Mouse (Mus musculus) left cerebral cortex, postnatal 14 days (tissue): ENCODE data around the gene Cer1. TPM values are rescaled to one million over a fixed set of nuclear protein-coding genes. Genes with fewer than 3 reads are reported as not detected.
A peak's percentile ranks its signal among the peaks of the same experiment; 100 is the strongest.

Experiments used
- DNase-seq, 2 experiments: peaks; one replicate each; pipeline ENCODE4 v3.0.0; 2021 to 2022; ENCODE audit warnings: low spot score in 2 of 2, mixed read lengths in 1 of 2
- intact Hi-C: fragments of 180-260 bp; cut with DNase I; formaldehyde crosslinking; loops from one replicate; pipeline ENCODE4 v1.15.1; 2025
- long read RNA-seq, 2 experiments: library from polyadenylated mRNA; stranded (forward); transcript quantifications; one replicate each; pipeline ENCODE4 v2.0.0; 2021
- total RNA-seq, 2 experiments: library from RNA; stranded (reverse); gene quantifications; 2 replicates each; pipeline ENCODE4 v1.2.3; 2021

Cer1 gene
- total RNA-seq: under 1 TPM; 0.40 to 0.51 TPM
- long read RNA-seq, experiment 1: 0 reads
- long read RNA-seq, experiment 2: 0 reads

DNA sequence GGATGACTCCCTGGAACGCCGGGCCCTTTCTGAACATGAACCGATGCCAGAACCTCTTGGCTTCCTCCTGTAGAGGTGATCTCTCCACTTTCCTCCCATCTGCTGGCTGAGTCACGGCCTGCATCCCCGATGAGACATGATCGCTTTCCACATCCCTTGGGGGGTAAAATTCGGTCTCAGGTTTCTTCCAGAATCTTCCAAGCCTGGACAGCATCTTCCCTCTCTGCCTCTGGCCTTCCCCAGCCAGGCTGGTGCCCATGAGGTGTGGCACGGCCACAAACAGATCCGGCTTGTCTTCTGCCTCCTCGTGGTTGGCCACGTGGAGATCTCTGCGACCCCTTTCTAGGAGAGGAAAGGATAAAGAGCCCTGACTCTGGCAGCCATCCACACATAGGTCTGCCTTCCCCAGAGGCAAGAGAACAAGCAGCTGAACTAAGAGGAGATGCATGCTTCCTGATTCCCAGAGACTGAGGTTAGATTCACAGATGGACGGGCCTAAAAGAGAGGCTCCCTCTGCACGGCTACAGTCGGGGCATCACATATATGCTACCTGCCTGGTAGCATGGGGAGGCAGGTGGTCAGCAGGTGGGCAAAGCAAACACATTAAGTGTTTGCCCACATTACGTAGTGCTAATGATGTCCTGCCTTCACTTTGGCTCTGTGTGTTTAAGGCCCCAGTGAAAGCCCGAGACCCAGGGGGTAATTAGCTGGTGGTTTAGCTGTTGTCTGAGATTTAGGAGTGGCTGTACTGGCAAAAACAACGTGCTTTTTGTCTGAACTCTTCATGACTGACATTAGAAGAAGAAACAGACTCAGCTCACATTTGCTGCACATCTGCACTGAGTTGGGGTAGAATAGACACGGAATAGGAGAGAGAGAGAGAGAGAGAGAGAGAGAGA, at the start of gene Cer1:
Gene Cer1, minus strand, starts transcription at position 513 of the 899 bp plus-strand sequence.
- intact Hi-C loops: no loop called here

DNA sequence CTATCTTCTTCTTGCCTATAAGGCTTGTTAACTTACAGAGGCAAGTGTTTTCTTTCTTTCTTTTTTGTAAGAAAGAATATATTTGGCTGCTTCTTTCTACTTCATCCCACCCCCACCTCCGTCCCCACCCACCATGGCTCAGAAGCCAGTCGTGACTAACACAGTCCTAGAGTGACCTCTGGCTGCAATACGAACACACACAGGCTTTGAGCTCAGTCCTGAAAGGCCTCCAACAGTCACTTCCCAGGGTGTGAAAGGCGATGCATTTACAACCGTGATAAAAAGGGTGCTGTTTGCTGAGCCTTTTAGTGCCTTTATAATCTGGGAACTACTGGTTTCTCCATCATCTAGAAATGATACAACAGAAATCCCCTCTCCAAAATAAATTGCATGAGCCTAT, 49.4 kb upstream of the Cer1 start:
- peak; percentile 40 to 56 for DNase-seq
- intact Hi-C loops: loop anchor here (5.0 to 10.0 kb wide), 5 partner anchors 77 to 1750 kb away; partner anchors contain the start of gene Zdhhc21

More for the DNA sequence above, at the start of gene Cer1:
- no peak for DNase-seq

DNA sequence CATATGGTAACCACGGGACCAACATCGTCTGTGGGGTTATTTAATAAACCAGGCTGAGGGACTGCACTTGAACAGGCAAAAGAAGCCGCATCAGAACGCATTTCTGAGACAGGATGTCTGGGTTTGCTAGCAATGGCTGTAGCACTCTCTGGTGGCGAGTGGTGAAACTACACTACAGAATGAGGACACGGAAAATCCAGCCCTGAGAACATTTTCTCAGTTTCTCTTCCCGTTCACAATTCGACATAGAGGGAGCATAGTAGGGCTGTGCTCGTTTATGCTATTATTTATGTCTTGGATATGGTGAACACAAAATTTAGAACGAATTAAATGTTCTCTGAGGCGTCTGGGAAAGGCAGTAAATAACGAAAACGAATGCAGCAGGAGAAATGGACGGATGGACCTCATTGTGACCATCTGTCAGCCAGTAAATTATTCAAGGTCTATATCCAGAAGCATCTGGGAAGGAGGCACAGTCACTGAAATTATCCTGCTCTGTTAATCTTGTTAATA, 48.8 kb upstream of the Cer1 start:
- intact Hi-C loops: loop anchor here (2.0 to 10.0 kb wide), 6 partner anchors 76 to 1749 kb away; partner anchors contain the start of gene Zdhhc21
- peak; percentile 88 to 93 for DNase-seq

DNA sequence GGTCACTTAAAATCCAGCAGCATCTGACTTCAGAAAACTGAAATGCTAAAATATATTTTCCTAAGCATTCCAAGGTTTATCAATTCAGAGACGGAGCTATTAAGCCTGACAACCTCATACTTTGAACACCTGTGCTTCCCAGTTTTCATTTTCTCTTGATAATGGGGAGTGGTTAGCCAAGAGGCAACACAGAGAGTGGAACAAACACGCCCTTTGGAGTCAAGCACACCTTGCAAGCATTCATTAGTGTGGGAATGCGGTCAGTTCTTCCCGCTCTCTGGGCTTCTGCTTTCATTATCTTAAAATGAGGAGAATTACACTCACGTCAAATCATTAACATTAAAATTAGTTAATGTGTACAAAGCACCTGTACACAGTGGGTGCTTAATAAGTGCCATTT, 45.1 kb upstream of the Cer1 start:
- no peak for DNase-seq
- intact Hi-C loops: loop anchor here (5.0 to 10.0 kb wide), 5 partner anchors 73 to 1745 kb away; partner anchors contain the start of gene Zdhhc21

DNA sequence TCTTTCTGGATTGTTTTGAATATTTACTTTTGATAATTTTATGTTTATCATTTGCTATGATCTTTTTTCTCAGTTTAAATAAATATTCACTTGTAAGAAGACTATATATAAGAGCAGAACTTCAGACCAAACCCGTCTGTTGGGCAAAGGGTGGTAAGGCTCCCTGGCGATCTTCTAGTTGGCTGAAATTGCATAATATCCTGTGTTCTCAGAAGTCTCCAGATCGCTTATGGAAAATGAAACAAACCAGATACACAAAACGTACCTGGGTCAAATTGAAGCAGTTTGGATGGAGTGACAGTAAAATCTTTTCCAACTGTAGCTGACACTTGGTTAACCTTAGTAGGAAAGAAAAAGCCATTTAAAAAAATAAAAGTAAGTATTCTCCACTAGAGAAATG, 37.0 kb upstream of the Cer1 start:
- DNase-seq: no peak
- intact Hi-C loops: no loop called here

DNA sequence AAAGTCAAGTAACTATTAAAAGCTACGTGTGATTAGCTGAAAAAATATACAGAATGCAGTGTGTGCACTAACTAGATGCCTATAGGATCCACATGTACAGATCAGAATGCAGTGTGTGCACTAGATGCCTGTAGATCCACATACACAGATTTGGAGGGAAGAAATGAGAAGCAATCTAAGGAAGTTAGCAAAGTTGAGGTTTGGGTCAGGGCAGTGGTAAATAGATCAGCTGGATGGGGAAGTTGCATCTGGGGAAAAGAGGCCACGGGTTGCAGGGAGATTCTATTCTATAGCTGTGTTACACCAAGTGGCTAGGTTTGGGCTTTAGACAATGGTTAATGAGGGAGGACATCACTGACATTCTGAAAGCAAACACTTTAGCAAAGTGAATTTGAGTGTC, 33.7 kb upstream of the Cer1 start:
- intact Hi-C loops: no loop called here
- no peak for DNase-seq

DNA sequence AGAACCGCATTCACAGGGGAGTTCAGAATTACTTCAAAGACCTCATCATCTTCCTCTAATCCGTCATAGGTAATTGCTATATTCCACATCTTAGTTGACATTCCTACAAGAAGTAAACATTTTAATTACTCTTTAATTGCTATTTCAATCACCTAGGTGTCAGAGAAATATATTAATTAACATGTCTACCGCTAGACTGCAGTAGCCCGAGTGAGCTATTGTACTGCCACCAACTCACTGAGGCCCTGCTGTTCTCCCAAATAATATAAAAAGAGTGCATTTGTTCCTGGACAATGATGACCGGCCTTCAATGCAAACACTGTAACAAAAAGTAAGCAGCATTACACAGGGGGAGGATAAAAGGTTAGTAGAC, 31.7 kb upstream of the Cer1 start:
- DNase-seq: no peak
- intact Hi-C loops: no loop called here

DNA sequence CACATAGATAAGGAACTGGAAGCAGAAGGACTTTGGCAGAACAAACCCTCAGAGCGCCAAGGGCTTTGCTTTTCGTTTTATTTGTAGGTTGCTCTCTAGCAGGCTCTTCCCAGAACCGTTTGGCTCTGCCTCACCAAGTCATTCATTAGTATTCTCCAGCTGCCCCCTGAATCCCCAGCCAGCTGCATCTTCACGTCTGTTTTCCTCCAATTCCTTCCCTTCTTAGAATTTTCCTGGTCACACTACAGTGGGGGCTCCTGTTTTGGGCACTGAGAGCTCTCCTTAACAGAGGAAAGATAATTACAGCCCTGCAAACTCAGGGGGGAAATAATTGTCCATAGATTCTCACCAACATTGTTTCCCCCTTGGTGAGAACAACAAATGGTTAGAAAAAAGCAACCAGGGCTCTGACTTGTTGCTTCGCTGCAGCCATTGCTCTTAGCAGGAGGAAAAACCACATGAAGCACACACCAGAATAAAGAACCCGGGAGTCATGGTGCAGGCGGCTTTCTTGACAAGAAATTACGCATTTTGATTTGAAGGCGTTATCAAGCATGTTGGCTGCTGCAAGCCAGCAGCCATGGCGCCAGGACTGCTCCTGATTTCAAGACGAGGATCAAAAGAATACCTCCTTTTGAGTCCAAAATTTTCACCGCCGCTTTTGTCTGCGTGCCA, 31.2 kb upstream of the Cer1 start:
- peak in 1 of 2 experiments; percentile 51 for DNase-seq
- intact Hi-C loops: no loop called here

DNA sequence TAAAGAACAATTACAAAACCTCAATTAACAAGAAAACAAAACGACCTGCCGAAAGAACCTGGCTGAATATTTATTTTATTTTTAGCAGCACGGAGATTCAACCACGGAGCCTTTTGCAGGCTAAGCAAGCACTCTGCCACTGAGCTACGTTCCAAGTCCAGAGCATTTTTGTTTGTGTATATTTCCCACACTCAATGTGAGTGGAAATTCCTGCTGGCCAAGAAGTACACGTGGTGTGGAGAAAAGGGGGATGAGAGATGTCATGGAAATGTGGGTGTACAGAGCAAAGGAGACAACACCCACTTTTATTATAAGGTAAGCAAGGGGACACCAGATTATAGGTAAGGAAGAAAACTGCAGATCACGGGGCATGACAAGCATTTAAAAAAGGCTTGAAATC, 30.6 kb upstream of the Cer1 start:
- intact Hi-C loops: no loop called here
- DNase-seq: no peak

DNA sequence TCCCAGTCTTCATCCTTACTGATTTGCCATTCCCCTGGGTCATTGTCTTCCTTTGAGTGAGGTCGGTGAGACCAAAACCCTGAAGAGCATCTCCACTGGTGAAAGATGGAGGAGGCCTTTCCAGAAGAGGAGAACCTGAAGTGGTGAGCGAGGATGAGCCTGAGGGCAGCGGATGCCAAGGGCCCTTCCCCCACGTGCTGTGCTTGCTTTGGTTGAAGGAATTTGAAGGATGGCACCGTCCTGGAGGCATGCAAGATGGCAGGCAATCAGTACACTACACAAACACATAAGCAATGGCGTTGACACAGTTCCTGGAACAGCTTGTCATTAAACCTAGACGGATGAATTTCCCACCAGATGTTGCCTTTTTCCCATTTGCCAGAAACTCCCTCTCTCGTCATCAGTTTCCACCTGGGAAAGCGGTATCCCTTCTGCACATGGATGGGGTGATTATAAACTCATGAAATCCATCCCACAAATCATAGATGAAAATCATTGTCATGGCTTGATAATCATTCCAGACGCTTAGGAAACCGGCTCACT, 29.7 kb upstream of the Cer1 start:
- intact Hi-C loops: no loop called here
- no peak for DNase-seq

DNA sequence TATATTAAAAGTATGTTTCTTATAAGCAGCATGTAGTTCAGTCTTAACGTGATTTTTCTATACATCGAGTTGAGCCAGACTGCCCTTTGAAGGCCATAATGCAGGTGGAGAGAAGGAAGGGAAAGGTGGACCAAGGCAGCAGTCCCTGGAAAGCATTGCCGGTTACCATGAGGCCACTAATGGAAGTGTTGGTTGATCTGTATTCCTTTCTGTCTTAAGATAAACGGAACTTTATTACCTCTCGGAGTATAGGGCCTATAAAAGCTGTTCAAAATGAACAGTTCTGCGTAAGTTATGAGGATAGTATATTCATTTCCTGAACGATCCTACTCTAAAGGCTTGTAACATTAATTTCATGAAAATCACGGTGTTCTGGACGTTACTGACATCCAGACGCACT, 10.3 kb upstream of the Cer1 start:
- intact Hi-C loops: no loop called here

DNA sequence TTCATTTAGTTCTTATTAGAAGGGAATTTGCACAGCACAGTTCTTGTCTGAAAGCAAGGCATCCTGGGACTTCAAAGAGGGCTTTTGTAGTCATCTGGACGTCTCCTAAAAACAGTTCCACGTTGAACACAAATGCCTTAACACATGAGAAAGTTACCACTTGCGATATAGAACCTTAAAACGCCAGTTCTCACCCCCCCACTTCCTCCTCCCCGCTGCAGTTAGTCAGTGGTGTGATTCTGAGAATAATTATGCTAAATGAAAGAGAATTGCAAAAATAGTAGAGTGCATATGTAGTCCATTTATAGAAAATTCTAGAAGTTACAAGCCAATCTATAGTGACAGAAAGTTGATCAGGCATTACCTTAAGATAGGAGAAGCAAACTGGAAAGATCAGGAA, 7.3 kb upstream of the Cer1 start:
- no peak for DNase-seq
- intact Hi-C loops: no loop called here

More for the DNA sequence above, 10.3 kb upstream of the Cer1 start:
- no peak for DNase-seq

DNA sequence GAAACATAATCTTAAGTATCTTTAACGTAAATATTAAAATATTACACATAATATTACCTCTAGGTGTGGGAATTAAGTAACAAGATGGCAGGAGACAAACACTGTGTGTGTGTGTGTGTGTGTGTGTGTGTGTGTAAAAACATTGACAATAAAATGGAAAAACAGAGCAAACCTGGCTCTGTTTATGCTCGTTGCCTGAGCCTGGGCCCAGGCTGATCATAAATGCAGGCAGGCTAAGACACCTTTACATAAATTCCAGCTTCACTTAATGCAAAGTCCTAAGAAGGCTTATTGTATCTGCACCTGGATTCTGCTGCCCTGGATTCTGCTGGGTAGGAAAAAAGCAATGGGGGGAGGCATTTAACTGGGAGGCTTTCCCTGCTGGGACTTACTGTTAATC, 6.6 kb upstream of the Cer1 start:
- intact Hi-C loops: no loop called here

DNA sequence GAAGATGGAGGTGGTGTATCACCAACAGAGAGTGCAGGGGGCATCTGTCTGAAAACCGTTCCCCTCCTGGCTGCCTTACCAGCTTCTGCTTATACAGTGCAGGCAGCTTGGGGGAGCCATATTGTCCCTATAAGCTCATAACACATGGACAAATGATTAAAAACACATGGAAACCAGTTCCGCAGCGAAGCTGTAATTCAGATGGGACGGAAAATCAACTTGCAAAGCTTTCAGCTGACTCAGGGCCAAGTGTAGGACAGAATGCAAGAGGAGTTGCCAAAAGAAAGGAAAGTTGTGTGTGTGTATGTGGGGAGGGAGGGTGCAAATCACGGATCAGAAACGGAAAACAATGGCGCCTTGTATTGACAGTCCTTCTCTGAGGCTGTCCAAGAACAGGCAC, 6.1 kb upstream of the Cer1 start:
- intact Hi-C loops: no loop called here
- no peak for DNase-seq

More for the DNA sequence above, 6.6 kb upstream of the Cer1 start:
- DNase-seq: no peak

DNA sequence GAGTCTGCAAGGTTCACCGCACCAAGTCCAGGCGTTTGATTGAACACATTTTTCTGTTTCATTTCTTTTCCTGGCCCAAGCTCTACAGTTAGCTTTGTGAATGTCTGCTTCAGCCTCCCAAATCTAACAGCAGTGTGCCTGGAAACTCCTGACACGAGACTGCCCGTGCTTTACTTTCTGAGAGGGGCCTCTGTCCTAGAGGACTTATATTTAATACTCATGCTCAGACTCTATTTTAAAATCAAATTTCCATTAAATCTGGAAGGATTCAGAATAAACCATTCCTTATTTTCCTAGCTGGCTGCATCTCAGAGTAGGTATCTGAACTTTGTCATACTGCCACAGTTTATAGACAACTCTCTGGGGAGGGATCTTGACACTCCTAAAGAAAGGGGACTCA, 5.6 kb upstream of the Cer1 start:
- intact Hi-C loops: no loop called here

DNA sequence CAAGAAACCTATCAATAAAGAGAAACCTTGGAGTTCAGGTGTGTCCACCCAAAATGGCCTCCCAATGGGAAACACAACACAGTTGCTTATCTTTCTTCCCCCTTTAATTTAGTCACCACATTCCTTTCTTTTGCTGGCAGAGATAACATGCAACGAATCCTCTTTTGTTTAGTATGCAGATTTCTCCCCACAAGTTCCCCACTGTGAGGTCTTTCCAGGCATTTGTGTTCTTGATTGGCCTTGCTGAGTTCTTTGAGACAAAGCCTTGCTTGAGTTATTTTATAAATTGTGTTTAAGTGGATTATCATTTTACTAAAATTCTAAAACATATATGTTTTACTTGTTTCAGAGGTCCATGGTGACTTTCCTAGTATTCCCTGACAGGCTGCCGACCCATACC, 1.2 kb upstream of the Cer1 start:
- intact Hi-C loops: no loop called here
- no peak for DNase-seq

More for the DNA sequence above, 5.6 kb upstream of the Cer1 start:
- no peak for DNase-seq

DNA sequence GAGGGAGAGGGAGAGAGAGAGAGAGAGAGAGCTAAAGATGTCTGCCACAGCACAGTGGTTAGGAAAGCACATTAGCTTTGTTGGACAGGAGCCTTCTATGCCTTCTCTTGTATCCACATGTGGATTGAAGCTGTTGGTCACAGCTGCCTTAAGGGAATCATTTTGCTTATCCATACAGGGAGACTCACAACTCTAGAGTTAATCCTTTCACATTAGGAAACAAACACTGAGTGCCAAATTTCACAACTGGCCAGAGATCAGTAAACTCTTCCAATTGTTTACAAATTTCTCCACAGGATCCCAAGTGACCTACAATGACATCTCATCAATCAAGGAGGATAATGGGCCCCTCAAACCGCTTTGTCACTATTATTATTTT, 576 bp upstream of the Cer1 start:
- DNase-seq: no peak
- intact Hi-C loops: no loop called here

DNA sequence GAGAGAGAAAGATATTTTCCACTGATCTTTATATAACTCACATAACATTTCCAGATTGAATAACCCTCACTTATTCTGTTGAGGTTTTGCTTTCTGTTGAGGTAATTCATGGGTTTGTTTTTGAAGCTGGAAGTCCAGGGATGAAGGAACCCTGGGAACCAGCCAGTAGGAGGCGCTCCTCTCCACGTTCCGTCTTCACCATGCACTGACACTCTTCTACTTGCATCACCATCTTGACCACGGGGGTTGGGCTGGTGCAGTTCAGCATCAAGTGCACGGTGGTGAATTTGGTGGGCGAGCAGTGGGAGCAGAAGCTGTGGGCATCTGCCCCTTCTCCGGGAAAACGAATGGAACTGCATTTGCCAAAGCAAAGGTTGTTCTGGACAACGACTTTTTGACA, 2.4 kb downstream of the Cer1 start:
- intact Hi-C loops: no loop called here
- no peak for DNase-seq

DNA sequence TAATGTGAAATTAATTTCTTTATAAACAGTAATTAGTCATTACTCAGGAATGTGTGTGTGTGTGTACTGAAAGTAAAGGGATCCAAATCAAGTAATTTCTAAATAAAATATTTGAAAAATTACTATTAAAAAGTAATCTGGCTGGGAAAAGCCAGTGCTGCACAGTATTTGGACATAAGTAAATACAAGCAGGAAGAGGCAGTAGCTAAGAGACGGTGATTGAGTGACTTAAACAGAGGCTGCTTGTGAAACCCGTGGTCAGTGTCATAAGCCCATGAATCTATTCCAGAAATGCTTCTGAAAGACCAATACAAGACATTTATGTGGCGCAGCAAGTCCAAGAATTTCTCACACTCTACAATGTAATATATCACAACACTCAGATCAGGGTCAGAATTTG, 3.6 kb downstream of the Cer1 start:
- intact Hi-C loops: no loop called here
- no peak for DNase-seq

DNA sequence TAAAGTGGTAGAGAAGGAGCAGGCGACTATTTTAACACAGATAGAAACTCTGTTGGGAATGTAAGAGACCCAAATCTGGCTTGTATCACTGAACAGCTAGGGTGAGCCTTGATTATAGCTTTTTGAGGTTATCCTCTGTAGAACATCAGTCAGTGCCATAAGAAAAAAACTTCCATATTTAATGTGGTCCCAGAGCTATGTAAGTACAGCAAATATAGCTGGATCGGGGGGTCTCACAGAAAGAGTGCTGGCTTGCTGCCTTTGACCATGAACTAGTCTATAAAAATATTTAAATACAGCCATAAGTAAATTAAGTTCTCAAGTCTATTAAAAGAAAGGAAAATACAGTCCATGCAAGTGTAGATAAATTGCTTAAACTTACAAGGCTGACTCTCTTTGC, 4.7 kb downstream of the Cer1 start:
- DNase-seq: no peak
- intact Hi-C loops: no loop called here
